Mouse (Mus musculus) hindbrain, embryonic 16.5 days (tissue): ENCODE data around the gene Nudt4. TPM values are rescaled to one million over a fixed set of nuclear protein-coding genes. Genes with fewer than 3 reads are reported as not detected.

Experiments
- ATAC-seq: fragments of 200-750 bp; cut with Nextera tagmentation; 2 replicates; pipeline ENCODE4 v1.8.0; 2017; ENCODE audit warnings: moderate TSS enrichment, moderate library complexity
- H3K27ac ChIP-seq: fragments of 300-500 bp; sonication (generic); 2 replicates; pipeline ENCODE4 v1.5.1; 2014; ENCODE audit warnings: low read depth, mild to moderate bottlenecking, control low read depth, low read length, moderate library complexity
- H3K27me3 ChIP-seq: fragments of 300-500 bp; sonication (generic); replicated peaks from 2 replicates; pipeline ENCODE4 v1.6.1; 2014; ENCODE audit warnings: low read length; ENCODE audit not compliant: control insufficient read depth, insufficient read depth
- H3K36me3 ChIP-seq: fragments of 300-500 bp; sonication (generic); 2 replicates; pipeline ENCODE4 v1.6.1; 2014; ENCODE audit warnings: mild to moderate bottlenecking, low read length, moderate library complexity, mixed read lengths; ENCODE audit not compliant: control insufficient read depth, insufficient read depth
- H3K4me1 ChIP-seq: fragments of 300-500 bp; sonication (generic); 2 replicates; pipeline ENCODE4 v1.6.1; 2014; ENCODE audit warnings: low read depth, low read length; ENCODE audit not compliant: control insufficient read depth, insufficient read depth
- H3K4me2 ChIP-seq: fragments of 300-500 bp; sonication (generic); 2 replicates; pipeline ENCODE4 v1.6.1; 2014; ENCODE audit warnings: mild to moderate bottlenecking, low read length, control low read depth, moderate library complexity
- H3K4me3 ChIP-seq: fragments of 300-500 bp; sonication (generic); 2 replicates; pipeline ENCODE4 v1.5.1; 2014; ENCODE audit warnings: mild to moderate bottlenecking, low read length, control low read depth, moderate library complexity
- H3K9ac ChIP-seq: fragments of 300-500 bp; sonication (generic); 2 replicates; pipeline ENCODE4 v1.6.1; 2014; ENCODE audit warnings: low read depth, mild to moderate bottlenecking, control low read depth, low read length, moderate library complexity
- H3K9me3 ChIP-seq: fragments of 300-500 bp; sonication (generic); 2 replicates; pipeline ENCODE4 v1.6.1; 2014; ENCODE audit warnings: mild to moderate bottlenecking, low read length, moderate library complexity; ENCODE audit not compliant: control insufficient read depth
- WGBS: fragments of 180-500 bp; shearing (Covaris S2); extraction: QIAGEN DNeasy Blood & Tissue Kit; methylation state at CpG from one replicate; pipeline ENCODE4 v1.1.7; 2014; 5-methylcytosine and 5-hydroxymethylcytosine counted together
- polyA plus RNA-seq: library from polyadenylated mRNA; unstranded; fragments of >200 nt; fragmentation: Nextera tagmentation; extraction: Ambion mirVana; gene quantifications from 2 replicates; pipeline ENCODE4 v1.2.1, GENCODE M21; 2015

Nudt4 gene
- 60.7 and 67.8 TPM in 2 replicates for polyA plus RNA-seq

DNA sequence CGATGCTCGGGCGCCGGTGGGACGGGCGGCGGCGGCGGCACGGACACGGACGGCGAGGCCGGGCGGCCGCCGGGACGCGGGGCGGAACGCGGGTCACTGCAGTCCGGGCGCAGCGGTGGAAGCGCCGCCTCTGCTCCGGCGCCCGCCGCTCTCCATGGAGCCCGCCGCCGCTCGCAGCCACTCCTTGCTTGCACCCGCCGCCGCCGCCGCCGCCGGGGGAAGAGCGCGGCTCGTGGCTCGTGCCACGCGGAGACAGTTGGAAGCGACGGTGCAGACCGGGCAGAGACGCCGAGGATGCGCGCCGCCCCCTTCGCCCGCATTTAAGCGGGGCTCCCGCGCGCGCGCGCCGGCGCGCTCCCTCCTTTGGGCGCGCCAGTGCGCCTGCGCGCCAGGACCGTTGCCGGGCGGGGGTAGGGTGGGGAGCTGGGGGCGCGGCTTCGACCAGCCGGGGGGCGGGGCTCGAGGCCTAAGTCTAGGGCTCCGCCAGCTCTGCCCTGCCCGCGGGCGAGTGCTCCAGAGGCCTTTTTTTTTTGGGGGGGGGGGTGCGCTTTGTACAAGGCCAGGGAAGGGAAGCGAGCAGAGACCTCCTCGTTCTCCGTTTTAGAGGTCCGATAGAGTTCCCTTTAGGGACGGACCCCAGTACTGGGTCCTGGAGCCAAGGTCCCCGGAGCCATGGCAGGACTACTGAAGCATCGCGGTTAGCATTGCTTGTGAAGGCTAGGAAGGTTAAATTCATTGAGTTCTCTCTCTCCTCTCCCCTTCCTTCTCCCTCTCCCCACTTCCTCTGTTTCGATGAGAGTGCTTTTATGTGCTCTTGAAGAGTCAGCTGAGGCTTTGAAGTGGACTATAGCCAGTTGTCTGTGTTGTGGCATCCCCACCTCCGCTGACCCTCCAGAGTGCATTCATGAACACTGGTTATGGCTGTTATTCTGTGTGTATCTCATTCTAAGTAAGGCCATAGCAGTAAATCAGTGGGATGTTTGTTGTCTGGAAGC lies at the start of gene Nudt4:
TSS of gene Nudt4 (minus strand) at position 296 of the 995 bp plus-strand sequence.
- Histone ChIP-seq H3K4me2 (peak within 1 kb of the TSS; percentile 91), H3K36me3 (no peaks in the 10 kb centered on the region), H3K27ac (peak within 1 kb of the TSS; percentile 92), H3K9me3 (no peaks in the 10 kb centered on the region), H3K4me1 (peaks cover 17% of the 10 kb centered on the region), H3K27me3 (no peaks in the 10 kb centered on the region), H3K4me3 (peak within 1 kb of the TSS; percentile 90), H3K9ac (peak within 1 kb of the TSS; percentile 93)
- WGBS = 3% methylated on average over 43 of the region's 97 CpGs
- peak; percentile 94 for ATAC-seq

DNA sequence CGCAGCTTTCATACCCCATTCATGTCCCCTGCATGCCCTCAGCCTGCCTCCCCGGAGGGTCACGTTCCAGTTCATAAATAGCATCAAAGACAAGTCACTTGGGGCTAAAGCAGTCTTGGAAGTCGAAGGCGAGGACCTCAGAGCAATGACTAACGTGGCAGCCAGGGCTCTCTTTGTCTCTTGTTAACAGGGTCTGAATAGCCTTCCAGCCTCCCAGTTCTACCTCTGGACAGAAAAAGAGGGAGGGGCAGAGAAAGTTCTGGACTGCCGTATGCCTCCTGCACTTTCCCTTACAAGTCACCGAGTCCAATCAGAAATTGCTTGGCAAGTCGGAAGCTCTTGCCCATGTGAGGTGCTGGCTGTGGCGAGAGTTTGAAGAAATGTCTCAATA lies 47.4 kb upstream of the Nudt4 start:
- Histone ChIP-seq H3K4me1 (no peaks in the 10 kb centered on the region), H3K4me3 (no peak overlapping the region), H3K36me3 (no peaks in the 10 kb centered on the region), H3K4me2 (0 out of 2 replicates have a peak overlapping the region, but pooled peaks have one; percentile 13), H3K27me3 (no peaks in the 10 kb centered on the region), H3K9me3 (no peaks in the 10 kb centered on the region), H3K9ac (no peak overlapping the region), H3K27ac (no peak overlapping the region)
- ATAC-seq = no peak
- 28% methylated on average over 10 of the region's 10 CpGs for WGBS

GRCm38 (mm10) chr10:95610666-95611330 lies 46.9 kb upstream of the Nudt4 start:
- 37% methylated on average over 13 of the region's 16 CpGs for WGBS
- no peak for ATAC-seq

DNA sequence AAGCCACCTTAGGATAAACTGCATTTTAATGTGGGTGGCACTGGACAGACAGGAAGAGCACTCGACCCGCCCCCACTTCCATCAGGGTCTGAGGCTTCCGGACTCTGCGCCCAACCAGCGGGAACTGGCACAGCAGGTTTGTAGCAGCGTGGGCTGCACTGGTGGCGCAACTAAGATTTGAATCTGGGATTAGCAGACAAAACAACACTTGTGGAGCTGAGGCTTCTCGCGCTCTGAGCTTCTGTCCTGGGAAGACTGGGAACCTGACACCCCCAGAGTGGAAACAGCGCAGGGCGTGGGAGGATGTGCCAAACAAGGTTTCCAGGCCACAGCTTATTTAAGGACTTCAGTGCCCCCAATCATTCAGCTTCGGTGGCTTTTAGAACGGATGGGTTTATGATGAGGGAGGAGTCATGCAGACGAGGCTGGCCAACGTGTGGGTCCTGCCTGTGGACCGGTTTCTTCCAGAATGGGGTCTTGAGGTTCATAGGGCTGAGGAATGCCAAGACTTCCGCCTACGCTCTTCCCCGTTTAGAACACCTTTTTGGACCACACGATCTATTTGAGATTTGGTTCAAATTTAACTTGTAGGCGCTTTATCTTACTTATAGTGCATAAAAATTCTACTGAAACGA lies 41.1 kb upstream of the Nudt4 start:
- Histone ChIP-seq H3K4me2 (no peak overlapping the region), H3K9me3 (no peaks in the 10 kb centered on the region), H3K27ac (no peak overlapping the region), H3K4me3 (no peak overlapping the region), H3K36me3 (no peaks in the 10 kb centered on the region), H3K27me3 (no peaks in the 10 kb centered on the region), H3K4me1 (no peaks in the 10 kb centered on the region), H3K9ac (no peak overlapping the region)
- no peak for ATAC-seq
- WGBS = 64% methylated on average over 22 of the region's 22 CpGs

More at GRCm38 (mm10) chr10:95610666-95611330, 46.9 kb upstream of the Nudt4 start:
- Histone ChIP-seq H3K9me3 (no peaks in the 10 kb centered on the region), H3K9ac (no peak overlapping the region), H3K4me1 (no peaks in the 10 kb centered on the region), H3K4me2 (0 out of 2 replicates have a peak overlapping the region, but pooled peaks have one; percentile 13), H3K36me3 (no peaks in the 10 kb centered on the region), H3K4me3 (no peak overlapping the region), H3K27ac (no peak overlapping the region), H3K27me3 (no peaks in the 10 kb centered on the region)

DNA sequence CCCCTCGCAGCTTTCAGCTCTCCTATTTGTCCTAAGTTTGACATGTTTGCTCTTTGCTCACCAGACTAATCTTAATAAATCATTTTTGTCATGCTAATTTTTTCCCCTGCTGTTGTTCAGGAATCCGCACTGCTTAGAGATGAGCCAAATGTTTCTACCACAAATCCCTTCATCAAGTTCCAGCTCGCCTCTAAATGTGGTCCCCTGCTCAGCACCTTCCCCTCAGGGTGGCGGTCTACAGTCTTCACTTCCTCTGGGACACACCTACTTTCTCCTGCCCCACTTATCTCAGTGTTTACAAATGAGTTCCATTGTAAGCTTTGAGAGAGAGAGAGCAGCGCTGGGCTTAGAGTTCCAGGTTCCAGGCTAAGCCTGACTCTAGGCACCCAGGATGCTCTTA lies 36.6 kb upstream of the Nudt4 start:
- Histone ChIP-seq H3K4me1 (no peaks in the 10 kb centered on the region), H3K4me3 (no peak overlapping the region), H3K27me3 (no peaks in the 10 kb centered on the region), H3K9ac (no peak overlapping the region), H3K36me3 (no peaks in the 10 kb centered on the region), H3K27ac (no peak overlapping the region), H3K4me2 (no peak overlapping the region), H3K9me3 (no peaks in the 10 kb centered on the region)
- ATAC-seq = no peak
- WGBS = 49% methylated on average over 5 of the region's 5 CpGs

GRCm38 (mm10) chr10:95599740-95600139 lies 35.8 kb upstream of the Nudt4 start:
- 88% methylated on average over 7 of the region's 7 CpGs for WGBS

DNA sequence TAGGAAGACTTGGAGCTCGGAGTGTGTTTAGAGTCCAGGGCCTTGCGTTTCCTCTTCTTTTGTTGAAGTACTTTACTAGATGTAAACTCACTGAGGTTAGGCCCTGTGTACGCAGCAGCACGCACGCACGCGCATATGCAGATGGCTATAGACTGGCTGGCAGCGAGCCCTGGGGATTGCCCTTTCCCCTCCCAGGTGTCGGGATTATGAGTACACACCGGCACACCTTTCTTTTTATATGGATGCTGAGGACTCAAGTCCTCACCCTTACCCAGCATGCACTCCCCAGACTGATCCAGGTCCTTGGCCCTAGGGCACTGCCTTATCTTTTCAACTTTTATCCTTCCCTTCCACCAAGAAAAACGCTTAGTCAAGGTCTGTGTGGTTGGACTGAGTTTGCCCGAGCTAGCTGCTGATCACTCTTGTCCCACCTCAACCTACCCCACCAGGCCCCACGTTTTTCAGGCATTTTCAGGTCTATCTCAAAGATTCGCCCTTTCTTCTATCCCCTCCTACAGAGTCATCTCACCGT lies 34.2 kb upstream of the Nudt4 start:
- H3K27ac ChIP-seq = no peak overlapping the region
- 78% methylated on average over 15 of the region's 15 CpGs for WGBS
- H3K4me2 ChIP-seq = no peak overlapping the region
- no peak overlapping the region for H3K9ac ChIP-seq
- H3K27me3 ChIP-seq = no peaks in the 10 kb centered on the region
- H3K9me3 ChIP-seq = no peaks in the 10 kb centered on the region
- H3K4me3 ChIP-seq = no peak overlapping the region
- no peaks in the 10 kb centered on the region for H3K4me1 ChIP-seq
- no peaks in the 10 kb centered on the region for H3K36me3 ChIP-seq
- ATAC-seq = no peak

More at GRCm38 (mm10) chr10:95599740-95600139, 35.8 kb upstream of the Nudt4 start:
- no peak overlapping the region for H3K9ac ChIP-seq
- H3K4me2 ChIP-seq = no peak overlapping the region
- no peaks in the 10 kb centered on the region for H3K27me3 ChIP-seq
- no peaks in the 10 kb centered on the region for H3K36me3 ChIP-seq
- H3K27ac ChIP-seq = no peak overlapping the region
- ATAC-seq = no peak
- H3K4me1 ChIP-seq = no peaks in the 10 kb centered on the region
- no peak overlapping the region for H3K4me3 ChIP-seq
- H3K9me3 ChIP-seq = no peaks in the 10 kb centered on the region

DNA sequence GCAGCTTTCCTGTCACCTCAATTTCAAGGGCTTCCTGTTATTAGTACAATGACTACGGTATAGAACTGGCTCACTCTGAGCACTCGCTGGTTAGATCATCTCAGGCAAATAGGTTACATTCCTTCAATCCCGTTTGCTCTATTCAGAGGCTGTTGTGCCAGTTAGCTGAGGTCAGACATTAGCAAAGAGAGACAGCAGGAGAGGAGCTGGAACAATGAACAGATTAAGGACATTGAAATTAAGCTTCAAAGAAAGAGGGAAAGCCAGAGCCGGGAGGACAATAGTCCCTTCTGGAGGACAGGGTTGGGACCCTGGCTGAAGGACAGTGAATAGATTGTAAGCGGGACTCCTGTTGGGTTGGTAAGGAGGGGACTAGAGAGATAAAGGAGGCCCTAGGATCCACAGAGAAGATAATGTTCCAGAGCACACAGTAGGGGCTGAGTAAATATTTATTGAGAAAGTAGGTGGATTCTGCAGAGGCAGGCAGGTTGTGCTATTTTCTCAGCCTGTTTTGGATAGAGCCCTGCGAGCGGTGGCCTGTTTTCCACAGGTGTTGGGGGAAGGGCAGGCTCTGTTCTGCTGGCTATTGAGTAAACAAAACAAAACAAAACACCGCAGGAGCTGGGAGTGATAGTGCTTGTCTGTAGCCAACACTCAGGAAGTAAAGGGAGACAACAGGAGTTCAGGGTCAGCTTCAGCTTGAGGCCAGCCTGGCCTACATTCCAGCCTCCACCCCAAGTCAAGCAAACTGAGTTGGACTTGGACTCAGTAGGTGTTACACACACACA lies 32.1 kb upstream of the Nudt4 start:
- Histone ChIP-seq H3K4me3 (no peak overlapping the region), H3K4me2 (no peak overlapping the region), H3K9ac (no peak overlapping the region), H3K27me3 (no peaks in the 10 kb centered on the region), H3K4me1 (no peaks in the 10 kb centered on the region), H3K27ac (no peak overlapping the region), H3K36me3 (no peaks in the 10 kb centered on the region), H3K9me3 (no peaks in the 10 kb centered on the region)
- no peak for ATAC-seq
- 23% methylated on average over 8 of the region's 8 CpGs for WGBS
